Mouse (Mus musculus) spleen, adult 2 months (tissue): ENCODE measurements around the gene Mllt6.

Experiments
- CTCF ChIP-seq: fragments of 200-500 bp; IDR thresholded peaks from 2 replicates; pipeline ENCODE4 v1.5.1; 2011; ENCODE audit warnings: mild to moderate bottlenecking, inconsistent platforms; ENCODE audit not compliant: insufficient read depth, insufficient read length, insufficient replicate concordance; ENCODE audit errors: extremely low read depth
- POLR2A ChIP-seq: fragments of 200-500 bp; IDR thresholded peaks from 2 replicates; pipeline ENCODE4 v1.6.1; 2011; ENCODE audit warnings: low read depth, low read length, inconsistent platforms

- TF ChIP-seq CTCF (no peak), POLR2A (no peak)
These were observed 21.5 kb upstream of the Mllt6 start for GRCm38 (mm10) chr11:97641668-97642067.
